In the genomic region with DNA sequence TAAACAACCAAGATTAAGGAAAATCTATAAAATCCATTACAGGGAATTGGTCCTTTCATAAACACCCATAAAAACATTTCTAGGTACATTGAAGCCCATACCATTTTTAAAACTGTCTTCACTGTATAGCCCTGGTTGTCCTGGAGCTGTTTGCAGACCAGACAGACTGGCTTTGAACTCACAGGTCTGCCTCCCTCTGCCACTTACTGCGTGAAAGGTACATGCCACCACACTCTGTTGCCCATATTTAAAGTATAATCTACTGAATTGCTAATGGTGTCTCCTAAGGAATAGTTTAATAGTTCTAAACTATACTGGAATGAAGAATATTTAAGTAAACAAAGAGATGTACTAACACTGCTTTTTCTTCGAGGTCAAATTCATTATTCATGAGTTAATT, we compare ENCODE assay signal across 8 mouse cellular contexts. TPM values are rescaled to one million over a fixed set of nuclear protein-coding genes. Genes with fewer than 3 reads are reported as not detected.
DNase-seq lines count a peak whose midpoint lies in the region; ATAC-seq and TF ChIP-seq lines count a peak whose summit lies in the region.

No protein-coding gene starts in this region.

- peak overlapping the region; percentile 76 for H3K9ac ChIP-seq in lung, embryonic 14.5 days
- no peak overlapping the region for H3K9ac ChIP-seq in neural tube, embryonic 14.5 days (replicated peaks; ENCODE audit: low read depth, low read length)

- ATAC-seq in lung, embryonic 14.5 days (ENCODE audit: insufficient read depth) = no peak
- ATAC-seq in neural tube, embryonic 14.5 days (ENCODE audit: low read depth) = no peak

- H3K4me3 ChIP-seq in lung, embryonic 14.5 days (ENCODE audit: low read depth, low read length) = peak overlapping the region; percentile 45
- H3K4me3 ChIP-seq in embryonic fibroblast, embryonic 13.5 days (ENCODE audit: insufficient read depth, low read length) = peak overlapping the region; percentile 19; the same call in 1 of the 2 replicates
- H3K4me3 ChIP-seq in limb, embryonic 10.5 days = 0 out of 2 replicates have a peak overlapping the region, but pooled peaks have one; percentile 67
- H3K4me3 ChIP-seq in neural tube, embryonic 14.5 days (ENCODE audit: low read depth, low read length) = peak overlapping the region; percentile 33

- WGBS in lung, embryonic 14.5 days = 67% methylated on average over 2 of the region's 2 CpGs
- WGBS in limb, embryonic 10.5 days = 93% methylated on average over 2 of the region's 2 CpGs
- WGBS in neural tube, embryonic 14.5 days = 84% methylated on average over 2 of the region's 2 CpGs

- no peak for TF ChIP-seq CTCF in lung, embryonic 14.5 days (IDR thresholded peaks at IDR 0.05; ENCODE audit: low read depth)
- no peak for TF ChIP-seq CTCF in embryonic fibroblast, embryonic 13.5 days (IDR thresholded peaks at IDR 0.05; ENCODE audit: borderline replicate concordance, insufficient read depth, low read length)

- H3K9me3 ChIP-seq in lung, embryonic 14.5 days (ENCODE audit: low read depth, low read length) = no peaks in the 10 kb centered on the region
- no peaks in the 10 kb centered on the region for H3K9me3 ChIP-seq in limb, embryonic 10.5 days (replicated peaks)
- no peaks in the 10 kb centered on the region for H3K9me3 ChIP-seq in neural tube, embryonic 14.5 days (ENCODE audit: control insufficient read depth, low read length)

- no peak for TF ChIP-seq POLR2A in embryonic fibroblast, embryonic 13.5 days (IDR thresholded peaks at IDR 0.05; ENCODE audit: low read depth, low read length)

- H3K27ac ChIP-seq in lung, embryonic 14.5 days (ENCODE audit: low read depth) = peak overlapping the region; percentile 99
- H3K27ac ChIP-seq in embryonic fibroblast, embryonic 13.5 days (ENCODE audit: insufficient read depth, low read length) = peak overlapping the region; percentile 77
- H3K27ac ChIP-seq in limb, embryonic 10.5 days = peak overlapping the region; percentile 96
- H3K27ac ChIP-seq in neural tube, embryonic 14.5 days (ENCODE audit: low read depth, low read length) = peak overlapping the region; percentile 35; the same call in 1 of the 2 replicates

- peak overlapping the region; percentile 92 for H3K4me2 ChIP-seq in lung, embryonic 14.5 days
- peak overlapping the region; percentile 84 for H3K4me2 ChIP-seq in neural tube, embryonic 14.5 days (ENCODE audit: low read depth, low read length)

- H3K36me3 ChIP-seq in lung, embryonic 14.5 days (ENCODE audit: insufficient read depth) = peaks cover 33% of the 10 kb centered on the region
- H3K36me3 ChIP-seq in limb, embryonic 10.5 days = peaks cover 25% of the 10 kb centered on the region; the same call in 1 of the 2 replicates
- H3K36me3 ChIP-seq in neural tube, embryonic 14.5 days (ENCODE audit: control insufficient read depth, insufficient read depth, low read length) = no peaks in the 10 kb centered on the region

- no peaks in the 10 kb centered on the region for H3K27me3 ChIP-seq in lung, embryonic 14.5 days (ENCODE audit: insufficient read depth, low read length)
- H3K27me3 ChIP-seq in limb, embryonic 10.5 days (ENCODE audit: low read depth, poor library complexity, severe bottlenecking) = no peaks in the 10 kb centered on the region
- no peaks in the 10 kb centered on the region for H3K27me3 ChIP-seq in neural tube, embryonic 14.5 days (ENCODE audit: control insufficient read depth, insufficient read depth, low read length)

- H3K4me1 ChIP-seq in lung, embryonic 14.5 days (ENCODE audit: insufficient read depth) = peaks cover 28% of the 10 kb centered on the region
- peaks cover 25% of the 10 kb centered on the region for H3K4me1 ChIP-seq in embryonic fibroblast, embryonic 13.5 days (ENCODE audit: control insufficient read depth, insufficient read depth, low read length)
- H3K4me1 ChIP-seq in limb, embryonic 10.5 days = peaks cover 43% of the 10 kb centered on the region
- H3K4me1 ChIP-seq in neural tube, embryonic 14.5 days (ENCODE audit: control insufficient read depth, insufficient read depth, low read length) = peaks cover 40% of the 10 kb centered on the region

- no peak for DNase-seq in lung, embryonic 14.5 days
- no peak for DNase-seq in lung, postnatal 36 days
- peak; percentile 29 for DNase-seq in limb, embryonic 10.5 days (ENCODE audit: low spot score)
- no peak for DNase-seq in spleen, postnatal 36 days (ENCODE audit: low spot score in 2 of 2)
- no peak for DNase-seq in urinary bladder, postnatal 10 days (ENCODE audit: low spot score)
- no peak for DNase-seq in spleen, postnatal 4 days (ENCODE audit: low spot score in 2 of 2)

RNA-seq across cellular contexts. Expression of a gene that starts 5.1 kb away (rescaled TPM):
- 58.7 and 62.1 TPM in 2 replicates for polyA plus RNA-seq in lung, embryonic 14.5 days (2014; fragmentation: Nextera tagmentation; extraction: Ambion mirVana)
- polyA plus RNA-seq in embryonic fibroblast, embryonic 13.5 days (2011; ENCODE audit: insufficient read length, low read depth, missing spikeins) = 45.2 and 51.4 TPM in 2 replicates
- polyA plus RNA-seq in limb, embryonic 10.5 days (2016; fragmentation: Nextera tagmentation; extraction: Ambion mirVana) = 33.7 and 53.2 TPM in 2 replicates
- 41.8 and 45.5 TPM in 2 replicates for polyA plus RNA-seq in neural tube, embryonic 14.5 days (2014; fragmentation: Nextera tagmentation; extraction: Ambion mirVana)

Comparison
In these comparisons a context has a peak if more than half of its experiments do, and no peak if none do; other contexts are left out.
1. H3K27ac ChIP-seq: peak in every context shown above with its lines; median percentile 99 in lung, embryonic 14.5 days; 96 in limb, embryonic 10.5 days; 77 in embryonic fibroblast, embryonic 13.5 days; 35 in neural tube, embryonic 14.5 days.